Mouse (Mus musculus) brain, embryonic 14.5 days (tissue): ENCODE results near the gene Ryr1. TPM values are rescaled to one million over a fixed set of nuclear protein-coding genes. Genes with fewer than 3 reads are reported as not detected.
"Not testable (repeated sequence)": the region's sequence is repeated elsewhere in the genome, so short reads cannot be mapped to it uniquely, and the experiment has no call there.

Source experiments
- DNase-seq: peaks from one replicate; pipeline ENCODE4 v3.0.0-alpha.2; 2011; ENCODE audit warnings: low read depth
- CTCF ChIP-seq: fragments of 200-500 bp; IDR thresholded peaks from 2 replicates; pipeline ENCODE4 v1.5.1; 2012; ENCODE audit warnings: inconsistent platforms, mild to moderate bottlenecking, moderate library complexity, borderline replicate concordance; ENCODE audit not compliant: insufficient read depth, insufficient read length; ENCODE audit errors: extremely low read depth
- POLR2A ChIP-seq: fragments of 200-500 bp; IDR thresholded peaks from 2 replicates; pipeline ENCODE4 v1.6.1; 2012; ENCODE audit warnings: mild to moderate bottlenecking, inconsistent platforms, borderline replicate concordance; ENCODE audit not compliant: poor library complexity, insufficient read depth, insufficient read length, severe bottlenecking; ENCODE audit errors: extremely low read depth
- polyA plus RNA-seq: library from polyadenylated mRNA; depleted of rRNA; stranded (reverse); fragments of >200 nt; gene quantifications from 2 replicates; pipeline ENCODE4 v1.2.3, GENCODE M21; 2012

Ryr1 gene
- polyA plus RNA-seq, 1 experiment, result 6.3 TPM

- DNase-seq, result no peak
- TF ChIP-seq POLR2A (no peak), CTCF (no peak)
Observed at GRCm38 (mm10) chr7:28985207-28985606, 139.8 kb downstream of the Ryr1 start.

GRCm38 (mm10) chr7:28984452-28984851 lies 140.5 kb downstream of the Ryr1 start:
- no peak for DNase-seq
- TF ChIP-seq CTCF (no peak), POLR2A (no peak)

- DNase-seq, result no peak
- no peak for TF ChIP-seq CTCF
- TF ChIP-seq POLR2A, result no peak
Observed at GRCm38 (mm10) chr7:28983849-28984248, 141.1 kb downstream of the Ryr1 start.

- no peak for TF ChIP-seq POLR2A
- DNase-seq, result no peak
Observed at GRCm38 (mm10) chr7:28983141-28983564, 141.8 kb downstream of the Ryr1 start.

GRCm38 (mm10) chr7:28982274-28983013 lies 142.5 kb downstream of the Ryr1 start:
- DNase-seq, result no peak
- no peak for TF ChIP-seq POLR2A
- TF ChIP-seq CTCF, result no peak

- peak; percentile 100 for DNase-seq
- TF ChIP-seq CTCF, result no peak
- TF ChIP-seq POLR2A, result peak; percentile 39; the same call in 1 of the 2 replicates
Observed at GRCm38 (mm10) chr7:28981651-28982273, 143.2 kb downstream of the Ryr1 start, which contains the start of the genes Eif3k and Map4k1. TSS of gene Eif3k (minus strand) at chr7:28981864. TSS of gene Map4k1 (plus strand) at chr7:28982050.

GRCm38 (mm10) chr7:28977556-28977955 lies 147.4 kb downstream of the Ryr1 start:
- no peak for TF ChIP-seq CTCF
- no peak for TF ChIP-seq POLR2A
- no peak for DNase-seq

GRCm38 (mm10) chr7:28973025-28973424 lies 152.0 kb downstream of the Ryr1 start:
- DNase-seq, result no peak
- peak; percentile 18; the same call in 1 of the 2 replicates for TF ChIP-seq CTCF
- TF ChIP-seq POLR2A, result no peak

- peak; percentile 88 for TF ChIP-seq CTCF
- TF ChIP-seq POLR2A, result no peak
- DNase-seq, result peak; percentile 76
Observed at GRCm38 (mm10) chr7:28972542-28972985, 152.4 kb downstream of the Ryr1 start.

GRCm38 (mm10) chr7:28971770-28972269 lies 153.2 kb downstream of the Ryr1 start:
- TF ChIP-seq CTCF (no peak), POLR2A (no peak)

GRCm38 (mm10) chr7:28971029-28971428 lies 153.9 kb downstream of the Ryr1 start:
- TF ChIP-seq CTCF (no peak), POLR2A (no peak)

More at GRCm38 (mm10) chr7:28971770-28972269, 153.2 kb downstream of the Ryr1 start:
- DNase-seq, result no peak

GRCm38 (mm10) chr7:28969672-28970394 lies 155.1 kb downstream of the Ryr1 start:
- TF ChIP-seq POLR2A (no peak), CTCF (no peak)
- no peak for DNase-seq

More at GRCm38 (mm10) chr7:28971029-28971428, 153.9 kb downstream of the Ryr1 start:
- no peak for DNase-seq

- no peak for DNase-seq
- no peak for TF ChIP-seq POLR2A
- TF ChIP-seq CTCF, result no peak
Observed at GRCm38 (mm10) chr7:28969271-28969670, 155.7 kb downstream of the Ryr1 start.

GRCm38 (mm10) chr7:28968120-28968519 lies 156.9 kb downstream of the Ryr1 start:
- DNase-seq, result not testable (repeated sequence)
